Mouse (Mus musculus): ENCODE measurements around the gene Gng3. TPM values are rescaled to one million over a fixed set of nuclear protein-coding genes. Genes with fewer than 3 reads are reported as not detected.

Gene Gng3
- total and polyA plus RNA-seq, 3 experiments, result 0.15 to 2.5 TPM; not detected in 1

- TF ChIP-seq MAX (IDR thresholded peaks at IDR 0.05; ENCODE audit: low read length) (peak; percentile 95), MAFK (IDR thresholded peaks at IDR 0.05; ENCODE audit: borderline replicate concordance, low read depth, low read length) (peak; percentile 40; the same call in 1 of the 2 replicates), ZKSCAN1 (IDR thresholded peaks at IDR 0.05; ENCODE audit: low read depth, low read length) (no peak), POLR2AphosphoS5 (IDR thresholded peaks at IDR 0.05; ENCODE audit: borderline replicate concordance, low read depth, low read length) (0 out of 2 replicates have a peak, but pooled peaks have one; percentile 1), BHLHE40 (IDR thresholded peaks at IDR 0.05; ENCODE audit: borderline replicate concordance, low read depth, low read length) (peak; percentile 80), NELFE (IDR thresholded peaks at IDR 0.05; ENCODE audit: low read depth, low read length) (no peak; the same call in 1 of the 2 replicates), TAL1 (IDR thresholded peaks at IDR 0.05; ENCODE audit: low read length) (no peak), KAT2A (conservative IDR thresholded peaks at IDR 0.05; ENCODE audit: low read depth, low read length) (peak; percentile 65), POLR2AphosphoS2 (IDR thresholded peaks at IDR 0.05; ENCODE audit: low read length) (peak; percentile 94), MYC (IDR thresholded peaks at IDR 0.05; ENCODE audit: low read depth, low read length) (peak; percentile 97), CHD2 (IDR thresholded peaks at IDR 0.05; ENCODE audit: low read length) (no peak; the same call in 1 of the 2 replicates), MXI1 (IDR thresholded peaks at IDR 0.05; ENCODE audit: low read depth, low read length) (peak; percentile 95), TCF12 (IDR thresholded peaks at IDR 0.05; ENCODE audit: low read depth, low read length) (no peak), EP300 (IDR thresholded peaks at IDR 0.05; ENCODE audit: low read depth in 1 of 2, low read length in 2 of 2) (no peak), ZNF384 (IDR thresholded peaks at IDR 0.05; ENCODE audit: low read depth, low read length) (no peak), MAZ (IDR thresholded peaks at IDR 0.05; ENCODE audit: low read depth, low read length) (0 out of 2 replicates have a peak, but pooled peaks have one; percentile 65), GATA1 (IDR thresholded peaks at IDR 0.05; ENCODE audit: low read depth, low read length) (peak; percentile 40), JUND (IDR thresholded peaks at IDR 0.05; ENCODE audit: low read depth, low read length) (no peak)
Observed at GRCm38 (mm10) chr19:8887585-8888463, 48.8 kb upstream of the Gng3 start (continued).

- DNase-seq (ENCODE audit: low read depth, low spot score), result peak; percentile 66
- Histone ChIP-seq H3K4me1 (ENCODE audit: control insufficient read depth in 1 of 2, insufficient read depth in 2 of 2, low read length in 2 of 2) (peaks cover 0 to 13% of the 10 kb centered on the region in 2 experiments; a peak in 1 of 4 replicates), H3K36me3 (ENCODE audit: control insufficient read depth in 1 of 2, insufficient read depth in 2 of 2, low read length in 2 of 2) (peaks cover 0 to 30% of the 10 kb centered on the region in 2 experiments; a peak in 2 of 4 replicates), H3K9me3 (replicated peaks; ENCODE audit: insufficient read depth, low read length) (no peaks in the 10 kb centered on the region), H3K9ac (ENCODE audit: control insufficient read depth, low read depth, low read length, poor library complexity, severe bottlenecking) (peak overlapping the region; percentile 94), H3K27me3 (ENCODE audit: control insufficient read depth in 1 of 2, insufficient read depth in 2 of 2, low read length in 2 of 2) (no peaks in the 10 kb centered on the region), H3K79me2 (ENCODE audit: control insufficient read depth, insufficient read depth, low read length, poor library complexity) (peaks cover 26% of the 10 kb centered on the region), H3K27ac (ENCODE audit: control insufficient read depth, low read depth, low read length) (peak overlapping the region; percentile 91), H3K4me3 (ENCODE audit: control insufficient read depth in 1 of 2, insufficient read depth in 1 of 2, low read depth in 2 of 2, low read length in 2 of 2) (peak overlapping the region; percentile 75 to 85; a peak in 3 of 4 replicates)
- TF ChIP-seq MEF2A (IDR thresholded peaks at IDR 0.05; ENCODE audit: extremely low read depth, insufficient replicate concordance, low read depth, low read length, poor library complexity, severe bottlenecking) (no peak), USF1 (IDR thresholded peaks at IDR 0.05; ENCODE audit: low read depth, low read length) (no peak), HCFC1 (IDR thresholded peaks at IDR 0.05; ENCODE audit: low read depth, low read length) (peak; percentile 38; the same call in 1 of the 2 replicates), ETS1 (IDR thresholded peaks at IDR 0.05; ENCODE audit: low read depth, low read length) (no peak), BHLHE40 (IDR thresholded peaks at IDR 0.05; ENCODE audit: borderline replicate concordance, low read depth, low read length) (peak; percentile 23; the same call in 1 of the 2 replicates), MXI1 (IDR thresholded peaks at IDR 0.05; ENCODE audit: low read depth, low read length) (no peak), ZC3H11A (IDR thresholded peaks at IDR 0.05; ENCODE audit: low read depth, low read length) (no peak), MAFK (IDR thresholded peaks at IDR 0.05; ENCODE audit: borderline replicate concordance, low read depth, low read length) (no peak), ZNF384 (IDR thresholded peaks at IDR 0.05; ENCODE audit: low read depth, low read length) (no peak), ZMIZ1 (IDR thresholded peaks at IDR 0.05; ENCODE audit: low read depth, low read length) (peak; percentile 67), UBTF (IDR thresholded peaks at IDR 0.05; ENCODE audit: borderline replicate concordance, insufficient read depth, low read depth, low read length) (no peak), MYB (IDR thresholded peaks at IDR 0.05; ENCODE audit: low read depth, low read length) (peak; percentile 32; the same call in 1 of the 2 replicates), MYC (IDR thresholded peaks at IDR 0.05; ENCODE audit: low read depth, low read length) (peak; percentile 12; the same call in 1 of the 2 replicates), ZKSCAN1 (IDR thresholded peaks at IDR 0.05; ENCODE audit: low read depth, low read length) (no peak), MAX (IDR thresholded peaks at IDR 0.05; ENCODE audit: low read length) (no peak; the same call in 1 of the 2 replicates), RAD21 (IDR thresholded peaks at IDR 0.05; ENCODE audit: low read depth, low read length) (no peak), POLR2AphosphoS5 (IDR thresholded peaks at IDR 0.05; ENCODE audit: borderline replicate concordance, low read depth, low read length) (no peak), KAT2A (conservative IDR thresholded peaks at IDR 0.05; ENCODE audit: low read depth, low read length) (no peak; the same call in 1 of the 2 replicates), POLR2A (IDR thresholded peaks at IDR 0.05; ENCODE audit: control insufficient read depth in 1 of 2, insufficient read depth in 1 of 2, low read depth in 1 of 2, low read length in 2 of 2, poor library complexity in 1 of 2) (no peak; a peak in 2 of 4 replicates), ELF1 (IDR thresholded peaks at IDR 0.05; ENCODE audit: low read depth, low read length) (no peak)
Observed at GRCm38 (mm10) chr19:8886916-8887584, 48.1 kb upstream of the Gng3 start.
